Mouse (Mus musculus): ENCODE data around the gene Dcxr. TPM values are rescaled to one million over a fixed set of nuclear protein-coding genes. Genes with fewer than 3 reads are reported as not detected.
"Not testable (repeated sequence)": the region's sequence is repeated elsewhere in the genome, so short reads cannot be mapped to it uniquely, and the experiment has no call there.

Gene Dcxr
- total RNA-seq, 2 experiments from 2014 or later: 1.9 to 6.5 TPM

GRCm38 (mm10) chr11:120682683-120683082 lies 44.4 kb downstream of the Dcxr start:
- no peak for ATAC-seq (replicated peaks; ENCODE audit: low FRiP score, poor library complexity, severe bottlenecking)

DNA sequence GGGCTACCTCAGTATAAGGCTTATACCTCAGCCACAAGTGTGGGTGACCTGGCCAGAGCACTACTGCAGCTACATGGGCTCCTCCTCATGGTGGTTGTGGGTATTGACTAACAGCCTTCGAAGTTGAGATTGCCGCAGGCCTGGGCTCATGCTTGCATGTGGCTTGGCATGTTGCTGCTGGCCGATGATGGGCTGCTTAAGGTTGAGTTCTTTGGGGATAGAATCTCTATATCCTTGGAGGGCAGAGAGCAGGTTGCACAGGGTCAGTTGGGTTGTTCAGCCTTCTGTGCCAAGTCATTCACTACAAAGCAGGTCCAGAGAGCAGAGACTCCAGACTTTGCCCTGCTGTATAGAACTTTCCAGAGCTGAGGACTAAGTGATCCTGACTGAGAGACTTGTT lies 47.2 kb downstream of the Dcxr start:
- peak; percentile 69 for ATAC-seq (replicated peaks; ENCODE audit: low FRiP score, poor library complexity, severe bottlenecking)

GRCm38 (mm10) chr11:120676951-120677350 lies 50.1 kb downstream of the Dcxr start:
- no peak for ATAC-seq (replicated peaks; ENCODE audit: low FRiP score, poor library complexity, severe bottlenecking)

DNA sequence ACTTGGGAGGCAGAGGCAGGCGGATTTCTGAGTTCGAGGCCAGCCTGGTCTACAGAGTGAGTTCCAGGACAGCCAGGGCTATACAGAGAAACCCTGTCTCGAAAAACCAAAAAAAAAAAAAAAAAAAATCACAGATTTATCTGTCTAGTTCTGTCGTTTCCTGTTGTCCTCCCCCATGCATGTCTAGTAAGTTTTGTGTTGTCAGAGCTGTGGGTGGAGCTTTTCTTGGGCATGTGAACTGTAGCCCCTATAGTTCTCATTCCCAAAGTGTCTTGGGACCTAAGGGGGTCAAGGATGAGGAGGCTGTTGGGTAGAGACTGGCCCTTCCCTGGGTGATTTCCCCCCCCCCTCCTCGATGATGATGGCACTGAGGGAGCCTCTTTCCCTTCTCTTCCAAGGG lies 51.2 kb downstream of the Dcxr start:
- not testable (repeated sequence) for ATAC-seq (replicated peaks; ENCODE audit: low FRiP score, poor library complexity, severe bottlenecking)

Other genes with a start within 250 kb of the Dcxr start
- gene Mrpl12, start 242.7 kb downstream of the Dcxr start, total RNA-seq (2015; ENCODE audit: low replicate concordance): 12.1 and 16.1 TPM in 2 replicates
- gene Mrpl12, start 242.7 kb downstream of the Dcxr start, total RNA-seq (2017; ENCODE audit: low replicate concordance): 12.1 and 15.6 TPM in 2 replicates
- gene Slc25a10, start 235.4 kb downstream of the Dcxr start, total RNA-seq (2015; ENCODE audit: low replicate concordance): 6.9 and 11.1 TPM in 2 replicates
- 4.7 and 6.0 TPM in 2 replicates for gene Slc25a10, start 235.4 kb downstream of the Dcxr start, total RNA-seq (2017; ENCODE audit: low replicate concordance)
- not detected in 2 replicates for gene Gcgr, start 196.6 kb downstream of the Dcxr start, total RNA-seq (2015; ENCODE audit: low replicate concordance)
- not detected in 2 replicates for gene Gcgr, start 196.6 kb downstream of the Dcxr start, total RNA-seq (2017; ENCODE audit: low replicate concordance)
- gene Mcrip1, start 177.6 kb downstream of the Dcxr start, total RNA-seq (2015; ENCODE audit: low replicate concordance): 8.1 and 17.6 TPM in 2 replicates
- 3.2 and 9.6 TPM in 2 replicates for gene Mcrip1, start 177.6 kb downstream of the Dcxr start, total RNA-seq (2017; ENCODE audit: low replicate concordance)
- not detected in 2 replicates for gene Ppp1r27, start 176.1 kb downstream of the Dcxr start, total RNA-seq (2015; ENCODE audit: low replicate concordance)
- not detected in 2 replicates for gene Ppp1r27, start 176.1 kb downstream of the Dcxr start, total RNA-seq (2017; ENCODE audit: low replicate concordance)
- 108 and 148 TPM in 2 replicates for gene P4hb, start 154.0 kb downstream of the Dcxr start, total RNA-seq (2015; ENCODE audit: low replicate concordance)
- 136 and 145 TPM in 2 replicates for gene P4hb, start 154.0 kb downstream of the Dcxr start, total RNA-seq (2017; ENCODE audit: low replicate concordance)
- gene Arhgdia, start 145.7 kb downstream of the Dcxr start, total RNA-seq (2015; ENCODE audit: low replicate concordance): 101 and 127 TPM in 2 replicates
- gene Arhgdia, start 145.7 kb downstream of the Dcxr start, total RNA-seq (2017; ENCODE audit: low replicate concordance): 35.7 and 38.1 TPM in 2 replicates
- gene Alyref, start 128.9 kb downstream of the Dcxr start, total RNA-seq (2015; ENCODE audit: low replicate concordance): 60.6 and 67.8 TPM in 2 replicates
- gene Alyref, start 128.9 kb downstream of the Dcxr start, total RNA-seq (2017; ENCODE audit: low replicate concordance): 86.1 and 86.4 TPM in 2 replicates
- 15.0 and 16.9 TPM in 2 replicates for gene Anapc11, start 128.9 kb downstream of the Dcxr start, total RNA-seq (2015; ENCODE audit: low replicate concordance)
- gene Anapc11, start 128.9 kb downstream of the Dcxr start, total RNA-seq (2017; ENCODE audit: low replicate concordance): 0.56 and 6.5 TPM in 2 replicates
- not detected in 2 replicates for gene Npb, start 118.8 kb downstream of the Dcxr start, total RNA-seq (2015; ENCODE audit: low replicate concordance)
- gene Npb, start 118.8 kb downstream of the Dcxr start, total RNA-seq (2017; ENCODE audit: low replicate concordance): not detected in 2 replicates
- gene Pcyt2, start 109.3 kb downstream of the Dcxr start, total RNA-seq (2015; ENCODE audit: low replicate concordance): 7.7 and 20.7 TPM in 2 replicates
- gene Pcyt2, start 109.3 kb downstream of the Dcxr start, total RNA-seq (2017; ENCODE audit: low replicate concordance): 19.8 and 39.8 TPM in 2 replicates
- gene Sirt7, start 102.0 kb downstream of the Dcxr start, total RNA-seq (2015; ENCODE audit: low replicate concordance): 21.9 and 26.1 TPM in 2 replicates
- gene Sirt7, start 102.0 kb downstream of the Dcxr start, total RNA-seq (2017; ENCODE audit: low replicate concordance): 48.8 and 52.1 TPM in 2 replicates
- 65.3 and 78.0 TPM in 2 replicates for gene Mafg, start 93.7 kb downstream of the Dcxr start, total RNA-seq (2015; ENCODE audit: low replicate concordance)
- 137 and 154 TPM in 2 replicates for gene Mafg, start 93.7 kb downstream of the Dcxr start, total RNA-seq (2017; ENCODE audit: low replicate concordance)
- 2.3 TPM in 1 of 2 replicates, not detected in the other for gene Pycr1, start 83.5 kb downstream of the Dcxr start, total RNA-seq (2015; ENCODE audit: low replicate concordance)
- not detected in 2 replicates for gene Pycr1, start 83.5 kb downstream of the Dcxr start, total RNA-seq (2017; ENCODE audit: low replicate concordance)
- gene Myadml2, start 79.1 kb downstream of the Dcxr start, total RNA-seq (2015; ENCODE audit: low replicate concordance): not detected in 2 replicates
- not detected in 2 replicates for gene Myadml2, start 79.1 kb downstream of the Dcxr start, total RNA-seq (2017; ENCODE audit: low replicate concordance)
- gene Notum, start 66.1 kb downstream of the Dcxr start, total RNA-seq (2015; ENCODE audit: low replicate concordance): not detected in 2 replicates
- not detected in 2 replicates for gene Notum, start 66.1 kb downstream of the Dcxr start, total RNA-seq (2017; ENCODE audit: low replicate concordance)
- 16.7 and 17.6 TPM in 2 replicates for gene Aspscr1, start 54.3 kb downstream of the Dcxr start, total RNA-seq (2015; ENCODE audit: low replicate concordance)
- gene Aspscr1, start 54.3 kb downstream of the Dcxr start, total RNA-seq (2017; ENCODE audit: low replicate concordance): 10.7 and 15.9 TPM in 2 replicates
- 24.5 and 59.8 TPM in 2 replicates for gene Cenpx, start 13.5 kb downstream of the Dcxr start, total RNA-seq (2015; ENCODE audit: low replicate concordance)
- gene Cenpx, start 13.5 kb downstream of the Dcxr start, total RNA-seq (2017; ENCODE audit: low replicate concordance): 2.2 and 10.8 TPM in 2 replicates
- gene Lrrc45, start 13.4 kb downstream of the Dcxr start, total RNA-seq (2015; ENCODE audit: low replicate concordance): 1.5 and 2.3 TPM in 2 replicates
- gene Lrrc45, start 13.4 kb downstream of the Dcxr start, total RNA-seq (2017; ENCODE audit: low replicate concordance): 3.7 and 7.0 TPM in 2 replicates
- gene Rac3, start 5.8 kb downstream of the Dcxr start, total RNA-seq (2015; ENCODE audit: low replicate concordance): 3.3 TPM in 1 of 2 replicates, not detected in the other
- not detected in 2 replicates for gene Rac3, start 5.8 kb downstream of the Dcxr start, total RNA-seq (2017; ENCODE audit: low replicate concordance)
- 9.0 TPM in 1 of 2 replicates, not detected in the other for gene Cbr2, start 4.8 kb upstream of the Dcxr start, total RNA-seq (2015; ENCODE audit: low replicate concordance)
- not detected in 2 replicates for gene Cbr2, start 4.8 kb upstream of the Dcxr start, total RNA-seq (2017; ENCODE audit: low replicate concordance)
- gene Hmga1b, start 35.5 kb upstream of the Dcxr start, total RNA-seq (2015; ENCODE audit: low replicate concordance): 7.1 and 52.7 TPM in 2 replicates
- gene Hmga1b, start 35.5 kb upstream of the Dcxr start, total RNA-seq (2017; ENCODE audit: low replicate concordance): 0.77 and 7.7 TPM in 2 replicates
- 0.58 and 5.0 TPM in 2 replicates for gene Rfng, start 56.9 kb upstream of the Dcxr start, total RNA-seq (2015; ENCODE audit: low replicate concordance)
- gene Rfng, start 56.9 kb upstream of the Dcxr start, total RNA-seq (2017; ENCODE audit: low replicate concordance): 0.60 and 1.3 TPM in 2 replicates
- 22.8 and 28.4 TPM in 2 replicates for gene Gps1, start 57.0 kb upstream of the Dcxr start, total RNA-seq (2015; ENCODE audit: low replicate concordance)
- gene Gps1, start 57.0 kb upstream of the Dcxr start, total RNA-seq (2017; ENCODE audit: low replicate concordance): 16.2 and 18.1 TPM in 2 replicates
- gene Dus1l, start 69.1 kb upstream of the Dcxr start, total RNA-seq (2015; ENCODE audit: low replicate concordance): 10.0 and 12.5 TPM in 2 replicates
- gene Dus1l, start 69.1 kb upstream of the Dcxr start, total RNA-seq (2017; ENCODE audit: low replicate concordance): 6.4 and 8.5 TPM in 2 replicates
- 6.5 and 7.9 TPM in 2 replicates for gene Fasn, start 97.3 kb upstream of the Dcxr start, total RNA-seq (2015; ENCODE audit: low replicate concordance)
- 2.6 TPM in 2 replicates for gene Fasn, start 97.3 kb upstream of the Dcxr start, total RNA-seq (2017; ENCODE audit: low replicate concordance)
- 2.3 and 5.2 TPM in 2 replicates for gene Ccdc57, start 205.6 kb upstream of the Dcxr start, total RNA-seq (2015; ENCODE audit: low replicate concordance)
- 4.4 and 6.0 TPM in 2 replicates for gene Ccdc57, start 205.6 kb upstream of the Dcxr start, total RNA-seq (2017; ENCODE audit: low replicate concordance)
- gene Slc16a3, start 221.2 kb upstream of the Dcxr start, total RNA-seq (2015; ENCODE audit: low replicate concordance): 5.2 and 11.7 TPM in 2 replicates
- 5.6 and 7.1 TPM in 2 replicates for gene Slc16a3, start 221.2 kb upstream of the Dcxr start, total RNA-seq (2017; ENCODE audit: low replicate concordance)

Data from erythroblast, adult 5-6 weeks (primary cell).